Mouse (Mus musculus) adrenal gland, postnatal 25 days (tissue): ENCODE data around the gene Spint5. TPM values are rescaled to one million over a fixed set of nuclear protein-coding genes. Genes with fewer than 3 reads are reported as not detected.

ENCODE experiments used
- DNase-seq: peaks from one replicate; pipeline ENCODE4 v3.0.0; 2021; ENCODE audit warnings: mixed read lengths
- total RNA-seq: library from RNA; stranded (reverse); gene quantifications from 2 replicates; pipeline ENCODE4 v1.2.3, GENCODE M21; 2021

Spint5 gene
- total RNA-seq, 1 experiment from 2014 or later, result not detected

GRCm38 (mm10) chr2:164737377-164738090 lies 22.4 kb downstream of the Spint5 start:
- DNase-seq, result no peak

GRCm38 (mm10) chr2:164739876-164740275 lies 24.8 kb downstream of the Spint5 start:
- DNase-seq, result no peak

GRCm38 (mm10) chr2:164744987-164745386 lies 29.9 kb downstream of the Spint5 start:
- no peak for DNase-seq

GRCm38 (mm10) chr2:164745843-164746479 lies 30.9 kb downstream of the Spint5 start, which contains the start of the genes Wfdc3 and Dnttip1:
Gene Wfdc3, minus strand, starts transcription at chr2:164745931.
Gene Dnttip1, plus strand, starts transcription at chr2:164745983.
- peak; percentile 95 for DNase-seq

- no peak for DNase-seq
Observed at GRCm38 (mm10) chr2:164746693-164747092, 31.6 kb downstream of the Spint5 start.

GRCm38 (mm10) chr2:164748191-164748590 lies 33.1 kb downstream of the Spint5 start:
- no peak for DNase-seq

GRCm38 (mm10) chr2:164748991-164749390 lies 33.9 kb downstream of the Spint5 start:
- no peak for DNase-seq

GRCm38 (mm10) chr2:164752454-164752853 lies 37.3 kb downstream of the Spint5 start:
- DNase-seq, result no peak

GRCm38 (mm10) chr2:164754105-164754504 lies 39.0 kb downstream of the Spint5 start:
- DNase-seq, result no peak

GRCm38 (mm10) chr2:164754800-164755199 lies 39.7 kb downstream of the Spint5 start:
- DNase-seq, result no peak

- no peak for DNase-seq
Observed at GRCm38 (mm10) chr2:164757841-164758240, 42.7 kb downstream of the Spint5 start.

- DNase-seq, result no peak
Observed at GRCm38 (mm10) chr2:164758692-164759091, 43.6 kb downstream of the Spint5 start.

GRCm38 (mm10) chr2:164760059-164760833 lies 45.1 kb downstream of the Spint5 start:
- DNase-seq, result no peak

- DNase-seq, result no peak
Observed at GRCm38 (mm10) chr2:164761502-164761901, 46.4 kb downstream of the Spint5 start.

- DNase-seq, result no peak
Observed at GRCm38 (mm10) chr2:164761971-164762370, 46.9 kb downstream of the Spint5 start.

GRCm38 (mm10) chr2:164762593-164762992 lies 47.5 kb downstream of the Spint5 start:
- DNase-seq, result no peak

- DNase-seq, result no peak
Observed at GRCm38 (mm10) chr2:164765841-164766240, 50.7 kb downstream of the Spint5 start.

Other genes with a start within 250 kb of the Spint5 start
- gene Trp53tg5, start 241.6 kb upstream of the Spint5 start, total RNA-seq, result not detected in 2 replicates
- 6.3 and 6.4 TPM in 2 replicates for gene Dbndd2, start 229.2 kb upstream of the Spint5 start, total RNA-seq
- gene Pigt, start 217.8 kb upstream of the Spint5 start, total RNA-seq, result 98.3 and 99.7 TPM in 2 replicates
- gene Wfdc2, start 152.9 kb upstream of the Spint5 start, total RNA-seq, result not detected in 2 replicates
- gene Spint3, start 141.8 kb upstream of the Spint5 start, total RNA-seq, result not detected in 2 replicates
- gene Wfdc6a, start 129.9 kb upstream of the Spint5 start, total RNA-seq, result 0.58 TPM in 1 of 2 replicates, not detected in the other
- not detected in 2 replicates for gene Eppin, start 121.7 kb upstream of the Spint5 start, total RNA-seq
- gene Wfdc6b, start 101.8 kb upstream of the Spint5 start, total RNA-seq, result not detected in 2 replicates
- not detected in 2 replicates for gene Wfdc8, start 101.7 kb upstream of the Spint5 start, total RNA-seq
- not detected in 2 replicates for gene Wfdc16, start 76.5 kb upstream of the Spint5 start, total RNA-seq
- gene Wfdc10, start 59.3 kb upstream of the Spint5 start, total RNA-seq, result not detected in 2 replicates
- gene Wfdc9, start 58.7 kb upstream of the Spint5 start, total RNA-seq, result not detected in 2 replicates
- not detected in 2 replicates for gene Wfdc11, start 41.2 kb upstream of the Spint5 start, total RNA-seq
- gene Wfdc13, start 30.2 kb upstream of the Spint5 start, total RNA-seq, result not detected in 2 replicates
- gene Spint4, start 16.8 kb upstream of the Spint5 start, total RNA-seq, result not detected in 2 replicates
- 0.39 and 0.57 TPM in 2 replicates for gene Wfdc3, start 30.6 kb downstream of the Spint5 start, total RNA-seq
- 43.5 and 45.3 TPM in 2 replicates for gene Dnttip1, start 30.7 kb downstream of the Spint5 start, total RNA-seq
- 9.9 and 14.1 TPM in 2 replicates for gene Ube2c, start 54.6 kb downstream of the Spint5 start, total RNA-seq
- not detected in 2 replicates for gene Tnnc2, start 64.7 kb downstream of the Spint5 start, total RNA-seq
- 36.6 and 50.0 TPM in 2 replicates for gene Snx21, start 70.5 kb downstream of the Spint5 start, total RNA-seq
- gene Acot8, start 89.6 kb downstream of the Spint5 start, total RNA-seq, result 28.9 and 36.0 TPM in 2 replicates
- 4.3 and 5.5 TPM in 2 replicates for gene Zswim3, start 89.8 kb downstream of the Spint5 start, total RNA-seq
- 11.9 and 14.2 TPM in 2 replicates for gene Zswim1, start 107.4 kb downstream of the Spint5 start, total RNA-seq
- gene Spata25, start 113.2 kb downstream of the Spint5 start, total RNA-seq, result not detected in 2 replicates
- 108 and 121 TPM in 2 replicates for gene Ctsa, start 117.6 kb downstream of the Spint5 start, total RNA-seq
- gene Neurl2, start 118.2 kb downstream of the Spint5 start, total RNA-seq, result 1.3 and 2.2 TPM in 2 replicates
- gene Pltp, start 142.4 kb downstream of the Spint5 start, total RNA-seq, result 12.7 and 16.2 TPM in 2 replicates
- 46.6 and 60.9 TPM in 2 replicates for gene Pcif1, start 164.0 kb downstream of the Spint5 start, total RNA-seq
- 21.2 and 23.9 TPM in 2 replicates for gene Zfp335, start 196.5 kb downstream of the Spint5 start, total RNA-seq
- 0.33 and 0.43 TPM in 2 replicates for gene Mmp9, start 225.5 kb downstream of the Spint5 start, total RNA-seq
- 7.2 and 10.6 TPM in 2 replicates for gene Slc12a5, start 245.5 kb downstream of the Spint5 start, total RNA-seq